Mouse (Mus musculus) G1E-ER4 (cell line): Measurements from ENCODE around the gene Iqsec1. TPM values are rescaled to one million over a fixed set of nuclear protein-coding genes. Genes with fewer than 3 reads are reported as not detected.

ENCODE experiments used
- GATA1 ChIP-seq: IDR thresholded peaks from one replicate; pipeline ENCODE4 v1.8.0; 2012; ENCODE audit warnings: low read length, inconsistent platforms
- polyA plus RNA-seq: library from polyadenylated mRNA; stranded (reverse); fragments of >175 nt; gene quantifications from 2 replicates; pipeline ENCODE4 v1.2.3, GENCODE M21; 2012

Gene Iqsec1
- polyA plus RNA-seq, 1 experiment = 43.4 TPM

DNA sequence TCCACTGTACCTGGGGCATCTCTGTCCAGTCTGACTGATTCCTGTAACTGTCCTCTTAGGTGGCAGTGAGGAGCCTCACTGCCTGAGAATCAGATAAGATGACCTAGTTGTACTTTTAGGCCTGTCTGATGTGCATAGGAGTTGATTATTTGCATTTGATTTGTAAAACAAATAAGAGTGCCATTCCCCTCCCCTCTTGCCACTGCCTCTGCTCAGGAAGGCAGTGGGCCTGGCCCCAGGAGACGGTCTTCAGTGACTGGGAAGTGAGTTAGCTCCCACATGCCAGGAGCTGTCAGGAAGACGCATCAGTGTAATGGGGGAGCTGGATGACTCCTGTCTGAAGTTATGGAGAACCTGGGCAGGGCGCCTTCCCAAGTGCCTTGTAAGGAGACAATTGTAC, 352.9 kb downstream of the Iqsec1 start:
- no peak for TF ChIP-seq GATA1

DNA sequence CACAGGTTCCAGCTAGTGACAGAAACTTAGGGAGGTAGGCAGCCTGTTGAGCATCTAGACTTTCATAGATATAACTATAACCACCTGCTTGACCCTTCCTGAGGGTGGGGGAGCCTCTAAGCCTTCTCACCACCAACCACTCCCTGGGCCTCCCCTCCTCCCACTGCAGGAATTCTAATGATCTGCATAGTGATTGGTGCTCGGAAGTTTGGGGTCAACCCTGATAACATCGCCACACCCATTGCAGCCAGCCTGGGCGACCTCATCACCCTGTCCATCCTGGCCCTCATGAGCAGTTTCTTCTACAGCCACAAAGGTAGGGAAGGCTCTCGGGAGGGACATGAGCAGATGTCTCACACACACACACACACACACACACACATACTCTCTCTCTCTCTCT, 353.4 kb downstream of the Iqsec1 start:
- no peak for TF ChIP-seq GATA1

DNA sequence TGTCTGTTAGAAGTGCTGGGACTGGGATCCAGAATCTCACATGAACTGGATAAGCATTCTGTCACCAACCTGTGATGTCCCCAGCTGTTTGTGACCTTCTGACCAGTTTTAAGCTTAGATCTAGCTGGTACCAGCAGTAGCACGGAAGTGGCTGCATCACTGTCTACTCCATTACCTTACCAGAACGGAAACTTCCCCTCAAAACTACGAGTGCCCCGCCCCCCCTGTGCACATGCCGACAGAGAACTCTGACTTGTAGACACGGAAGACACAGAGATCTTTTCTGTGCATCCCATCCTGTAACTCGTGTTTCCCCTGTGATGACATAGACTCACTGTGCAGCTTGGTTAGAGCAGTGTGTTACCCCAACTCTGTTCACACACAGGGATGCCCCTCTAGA, 358.1 kb downstream of the Iqsec1 start:
- no peak for TF ChIP-seq GATA1

DNA sequence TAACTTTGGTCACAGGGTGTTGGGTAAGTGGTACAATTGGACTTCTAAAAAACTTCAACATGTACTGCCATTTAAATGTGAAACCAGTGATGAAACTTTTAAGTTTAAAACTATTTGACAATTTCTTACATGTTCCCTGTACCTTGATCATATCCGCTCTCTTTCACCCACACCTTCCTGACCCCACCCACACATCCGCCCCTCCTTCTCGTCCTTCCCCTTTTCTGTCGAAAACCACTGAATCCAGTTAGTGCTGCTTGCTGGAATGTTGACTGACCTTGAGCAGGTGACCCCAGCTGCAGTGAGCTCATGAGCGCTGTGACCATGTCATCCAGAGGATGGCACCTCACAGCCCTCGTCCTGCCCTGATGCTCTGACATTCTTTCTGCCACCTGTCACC, 359.0 kb downstream of the Iqsec1 start:
- TF ChIP-seq GATA1 = no peak

DNA sequence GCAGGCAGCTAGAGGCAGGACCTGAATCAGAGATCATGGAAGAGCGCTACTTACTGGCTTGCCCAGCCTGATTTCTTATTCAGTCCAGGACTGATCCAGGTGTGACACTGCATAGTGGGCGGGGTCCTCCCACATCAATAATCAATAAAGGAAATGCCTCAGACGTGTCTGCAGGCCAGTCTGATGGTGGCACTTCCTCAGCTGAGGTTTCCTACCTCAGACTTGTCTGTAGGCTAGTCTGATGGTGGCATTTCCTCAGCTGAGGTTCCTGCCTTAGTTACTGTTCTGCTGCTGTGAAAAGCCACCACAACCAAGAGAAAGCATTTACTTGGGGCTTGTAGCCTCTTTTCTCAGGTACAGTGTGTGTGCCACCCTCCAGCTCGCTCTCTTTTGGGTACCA, 360.9 kb downstream of the Iqsec1 start:
- no peak for TF ChIP-seq GATA1

DNA sequence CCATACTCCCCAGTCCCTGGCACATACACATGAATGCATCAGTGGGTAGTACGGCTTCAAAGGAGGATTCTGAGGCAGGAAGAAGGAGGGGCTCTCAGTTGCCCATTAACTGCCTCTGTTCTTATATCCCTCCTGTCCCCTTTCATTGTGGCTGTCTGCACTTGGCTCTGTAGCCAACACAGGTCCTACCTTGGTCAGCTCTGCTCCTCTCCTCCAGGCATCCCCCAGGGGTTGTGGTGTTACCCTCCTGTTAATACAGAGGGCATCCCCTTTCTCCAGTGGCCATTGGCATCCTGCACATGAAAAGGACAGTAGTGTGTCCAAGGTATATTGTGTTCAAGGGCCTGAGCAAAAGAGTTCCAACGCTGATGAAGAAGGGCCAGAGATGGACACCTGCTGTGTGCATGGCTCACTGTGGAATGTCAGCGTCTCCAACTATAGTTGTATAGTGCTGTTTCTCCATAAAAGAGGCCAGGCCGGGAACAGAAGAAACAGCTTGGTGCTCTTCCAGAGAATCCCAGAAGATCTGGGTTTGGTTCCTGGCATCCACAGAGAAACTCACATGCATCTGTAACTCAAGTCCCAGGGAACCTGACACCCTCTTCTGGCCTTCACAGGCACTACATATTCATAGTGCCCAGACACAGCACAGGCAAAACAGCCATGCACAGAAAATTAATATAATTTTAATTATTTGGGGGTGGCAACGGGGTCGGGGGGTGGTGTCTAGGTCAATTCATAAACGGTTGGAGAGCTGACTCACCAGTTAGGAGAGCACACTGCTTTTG, 363.1 kb downstream of the Iqsec1 start:
- TF ChIP-seq GATA1 = no peak

DNA sequence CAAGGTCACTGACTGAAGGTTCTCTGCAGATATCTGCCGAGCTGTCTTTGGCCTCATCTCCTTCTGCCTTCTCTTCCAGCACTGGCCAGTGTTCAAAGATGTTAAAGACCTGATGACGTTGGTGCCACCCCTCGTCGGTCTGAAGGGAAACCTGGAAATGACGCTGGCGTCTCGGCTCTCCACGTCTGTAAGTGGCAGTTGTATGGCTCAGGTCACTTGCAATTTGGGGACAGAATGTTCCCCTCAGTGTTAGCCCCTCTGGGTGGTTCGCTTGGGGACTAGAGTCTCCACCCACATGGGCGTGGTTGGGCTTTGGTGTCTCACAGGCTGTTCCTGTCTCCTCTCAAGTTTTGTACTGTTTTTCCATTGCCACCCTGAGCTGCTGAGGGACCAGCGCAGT, 363.8 kb downstream of the Iqsec1 start:
- TF ChIP-seq GATA1 = no peak

DNA sequence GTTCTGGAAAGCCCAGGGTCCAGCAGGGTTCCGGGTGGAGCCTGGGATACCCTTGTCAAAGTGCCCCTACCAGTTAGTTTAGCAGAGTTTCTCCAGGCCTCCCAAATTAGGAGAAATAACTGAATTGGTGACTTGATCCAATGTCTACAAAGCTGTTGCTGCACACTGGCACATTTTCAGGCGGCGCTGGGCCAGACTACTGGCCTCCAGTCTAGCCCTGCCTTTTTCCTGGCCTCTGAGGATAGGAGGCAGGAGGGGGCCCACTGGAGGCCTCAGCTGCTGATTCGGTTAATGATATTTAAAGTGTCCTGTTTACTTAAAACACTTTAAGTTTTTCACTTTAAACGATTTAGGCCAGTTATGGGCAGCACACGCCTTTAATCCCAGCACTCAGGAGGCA, 364.3 kb downstream of the Iqsec1 start:
- no peak for TF ChIP-seq GATA1

DNA sequence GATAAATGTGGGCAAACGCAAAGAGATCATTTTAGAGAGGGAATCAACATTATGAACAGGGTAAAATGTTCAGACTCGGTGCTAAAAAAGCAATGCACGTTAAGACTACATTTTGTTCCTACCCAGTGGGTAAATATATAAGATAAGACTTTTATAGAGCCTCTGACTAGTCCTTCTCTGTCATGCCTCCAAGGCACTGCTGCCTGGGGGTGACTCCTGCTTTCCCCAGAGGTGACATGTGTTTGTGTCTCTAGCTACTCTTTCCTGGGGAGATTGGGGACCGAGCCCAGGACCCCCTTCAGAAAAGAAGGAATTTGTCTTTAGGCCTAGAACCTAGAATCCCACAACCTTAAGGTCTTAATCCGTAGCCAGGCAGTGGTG, 365.0 kb downstream of the Iqsec1 start:
- TF ChIP-seq GATA1 = no peak

DNA sequence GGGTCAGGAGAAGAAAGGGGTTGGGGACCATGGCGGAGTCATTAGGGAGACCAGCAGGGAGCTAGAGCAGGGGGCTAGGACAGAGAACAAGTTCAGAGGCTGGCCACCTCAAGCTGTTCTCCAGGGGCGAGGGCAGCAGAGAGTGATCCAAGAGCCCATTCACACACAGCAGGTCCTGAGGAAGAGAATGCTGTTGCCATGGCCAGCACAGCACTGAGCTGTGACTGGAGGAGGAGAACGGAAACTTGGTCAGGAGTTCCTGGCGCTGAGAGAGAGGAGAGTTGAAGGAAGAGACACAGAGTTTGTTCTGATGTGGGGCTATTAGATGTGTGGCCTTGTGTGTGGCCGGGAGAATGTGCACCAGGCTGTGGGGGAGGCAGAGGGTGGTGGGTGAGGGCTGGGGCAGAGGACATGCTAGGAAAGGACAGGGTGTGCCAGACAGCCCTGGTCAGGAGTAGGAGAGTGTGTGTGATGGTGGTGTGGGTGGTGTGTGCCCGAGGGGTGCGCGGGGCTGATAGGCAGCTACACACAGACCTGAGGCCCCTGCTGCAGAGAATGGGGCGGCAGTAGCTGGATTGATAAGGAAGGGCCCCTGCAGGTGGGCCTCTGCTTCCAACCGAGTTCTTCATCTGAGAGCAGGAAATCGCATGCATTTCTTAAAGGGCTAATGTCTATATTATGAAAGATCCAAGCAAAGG, 365.6 kb downstream of the Iqsec1 start:
- TF ChIP-seq GATA1 = peak; percentile 79

DNA sequence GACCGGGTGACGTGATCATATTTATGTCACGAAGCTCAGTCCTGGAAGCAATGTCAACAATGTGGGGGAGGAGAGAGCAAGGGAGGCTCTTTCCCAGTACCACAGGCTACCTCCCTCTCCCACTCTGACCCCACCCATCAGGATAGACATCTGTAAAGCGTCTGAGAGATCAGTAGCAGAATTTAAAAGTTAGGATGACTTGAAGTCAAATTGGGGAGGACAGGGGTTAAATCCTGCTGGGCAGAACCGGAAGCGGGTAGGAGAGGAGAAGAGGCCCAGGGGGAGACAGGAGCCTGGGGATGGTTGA, 366.9 kb downstream of the Iqsec1 start:
- TF ChIP-seq GATA1 = no peak

DNA sequence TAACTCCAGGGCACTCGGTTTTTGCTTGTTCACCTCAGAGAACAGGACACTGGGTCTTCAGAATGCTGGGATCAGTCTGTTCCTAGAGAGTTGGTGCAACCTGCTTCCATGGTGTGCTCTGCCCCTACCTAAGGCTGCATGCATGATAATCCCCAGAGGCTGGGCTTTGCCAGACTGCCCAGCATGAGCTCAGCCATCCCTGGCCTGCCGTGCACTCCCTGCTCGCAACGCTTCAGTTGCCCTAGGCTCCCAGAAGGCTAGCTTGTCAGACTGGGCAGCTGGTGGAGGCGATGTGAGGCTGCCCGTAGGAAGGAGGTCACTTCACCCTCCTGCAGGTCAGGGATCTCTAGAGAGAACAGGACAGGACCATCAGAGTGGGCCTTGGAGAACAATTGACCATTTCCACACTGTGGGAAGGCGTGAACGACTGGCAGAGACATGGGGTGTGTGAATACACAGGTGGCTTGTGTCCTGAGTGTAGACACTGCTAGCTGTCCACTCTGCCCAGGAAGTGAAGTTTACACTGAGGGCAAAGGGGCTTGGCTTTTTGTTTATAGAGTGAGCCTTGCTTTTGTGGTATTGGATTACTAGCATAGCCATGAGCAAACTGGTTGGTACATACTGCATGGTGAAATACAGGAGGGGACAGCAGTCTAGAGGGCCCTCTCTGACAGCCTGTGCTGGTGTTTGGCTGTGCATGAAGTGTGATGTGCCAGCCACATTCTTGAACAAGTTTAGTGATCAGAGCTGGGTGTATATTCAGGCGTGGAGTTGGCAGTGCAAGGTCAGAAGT, 367.5 kb downstream of the Iqsec1 start:
- no peak for TF ChIP-seq GATA1

DNA sequence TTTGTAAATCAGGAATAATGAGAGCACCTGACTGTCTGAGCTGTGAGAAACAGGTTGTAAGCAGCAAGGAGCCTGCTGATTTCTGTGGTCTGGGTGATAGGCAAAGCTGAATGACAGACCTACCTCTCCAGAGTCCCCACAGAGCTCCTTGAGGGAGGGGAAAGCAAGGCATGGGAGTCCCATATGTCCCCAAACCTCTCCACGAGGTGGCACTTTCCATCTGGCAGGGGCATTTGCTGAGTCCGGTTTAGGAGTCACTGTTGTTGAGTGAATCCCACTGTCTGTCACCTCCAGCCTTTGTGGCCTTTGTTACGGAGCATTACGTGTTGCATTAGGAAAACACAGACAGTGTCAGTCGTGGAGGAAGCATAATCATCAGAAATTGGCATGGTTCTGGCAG, 368.5 kb downstream of the Iqsec1 start:
- no peak for TF ChIP-seq GATA1

DNA sequence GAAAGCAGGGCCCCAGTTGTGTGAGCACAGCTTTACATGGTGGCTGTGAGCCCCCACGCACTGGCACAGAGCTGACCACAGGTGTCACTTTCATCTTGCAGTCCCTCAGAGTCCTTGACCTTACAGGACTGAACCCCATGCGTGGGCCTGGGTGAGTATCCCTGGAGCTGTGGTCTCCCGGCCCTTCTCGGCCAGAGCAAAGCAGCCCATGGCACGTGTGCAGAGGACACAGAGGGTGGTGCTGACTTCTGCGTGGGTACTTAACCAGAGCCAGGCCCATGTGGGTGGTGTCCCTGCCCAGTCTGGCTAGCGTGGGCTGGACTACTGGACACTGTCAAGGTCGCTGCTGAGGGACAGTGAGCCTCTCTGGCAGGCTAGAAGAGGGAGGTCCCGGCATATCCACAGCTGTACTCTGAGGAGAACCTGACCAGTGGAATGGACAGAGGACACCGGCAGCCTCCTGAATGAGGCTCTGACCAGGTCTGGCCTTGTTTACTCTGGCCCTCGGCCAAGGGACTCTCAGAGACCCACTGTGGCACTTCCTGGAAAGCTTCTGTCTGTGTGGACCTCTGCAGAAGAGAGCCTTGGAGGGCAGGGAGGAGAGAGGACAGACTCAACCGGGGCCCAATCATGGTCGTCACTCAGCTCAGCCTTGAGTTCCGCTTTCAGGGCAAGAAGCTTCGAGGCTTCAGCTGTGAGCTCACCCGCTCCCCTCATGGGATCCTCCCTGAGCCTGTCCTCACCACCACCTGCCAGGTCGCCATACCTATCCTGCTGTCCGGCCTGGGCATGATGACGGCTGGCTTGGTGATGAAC, 369.5 kb downstream of the Iqsec1 start:
- no peak for TF ChIP-seq GATA1

DNA sequence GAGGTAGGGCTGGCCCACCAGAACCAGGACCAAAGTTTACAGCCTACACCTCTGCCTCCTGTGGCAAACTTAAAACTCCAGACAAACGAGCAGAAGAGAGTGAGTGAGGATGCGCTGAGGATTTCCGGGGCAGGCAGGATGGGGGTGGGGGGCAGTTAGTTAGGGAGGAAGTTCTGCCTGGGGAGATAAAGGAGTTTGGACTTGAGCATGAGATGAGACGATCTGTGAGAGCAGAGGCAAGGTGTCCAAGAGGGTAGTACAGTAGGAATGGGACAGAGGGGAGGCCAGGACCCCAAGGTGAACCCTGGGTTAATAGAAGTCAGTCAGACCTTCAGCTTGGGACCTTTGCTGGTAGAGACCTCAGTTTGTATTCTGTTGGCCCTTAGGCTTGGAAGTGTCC, 370.2 kb downstream of the Iqsec1 start:
- TF ChIP-seq GATA1 = no peak

DNA sequence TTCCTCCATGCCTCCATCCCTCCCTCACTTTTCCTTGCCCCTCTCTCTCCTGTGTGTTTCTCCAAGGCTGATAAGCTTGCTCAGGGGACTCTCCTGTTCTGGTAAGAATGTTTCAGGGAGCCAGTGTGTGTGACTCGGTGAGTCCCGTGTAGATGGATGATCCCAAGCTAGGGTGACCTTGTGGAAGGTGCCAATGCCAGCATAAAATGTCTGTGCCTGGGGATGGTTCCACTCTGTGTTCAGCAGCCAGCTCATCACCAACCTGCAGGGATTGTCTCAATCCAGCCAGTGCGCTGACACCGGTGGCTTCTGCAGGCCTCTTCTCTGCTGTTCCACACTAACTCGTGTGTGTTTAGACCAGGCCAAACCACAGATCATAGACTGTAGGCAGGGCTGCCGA, 372.0 kb downstream of the Iqsec1 start:
- no peak for TF ChIP-seq GATA1

DNA sequence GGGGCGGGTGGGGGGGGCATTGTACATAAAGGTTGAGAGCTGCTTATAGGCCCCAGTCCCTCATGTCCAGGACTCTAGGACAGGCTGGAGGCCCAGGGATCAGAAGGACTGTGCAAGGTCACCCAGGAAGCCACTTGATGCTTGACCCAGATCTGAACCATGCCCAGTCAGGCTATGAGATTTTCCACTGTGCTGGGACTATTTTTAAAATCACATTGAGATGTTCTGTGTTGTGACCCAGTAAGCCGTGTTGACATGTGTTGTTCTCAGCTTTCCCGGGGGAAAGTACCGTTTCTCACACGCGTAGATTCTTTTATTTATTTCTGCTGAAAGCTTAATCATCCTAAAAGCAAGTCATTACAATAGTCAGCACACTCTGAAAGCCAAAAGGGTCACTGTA, 372.5 kb downstream of the Iqsec1 start:
- TF ChIP-seq GATA1 = no peak
